Mouse (Mus musculus) left cerebral cortex, adult 8-10 months (tissue): ENCODE results near the gene Npl. TPM values are rescaled to one million over a fixed set of nuclear protein-coding genes. Genes with fewer than 3 reads are reported as not detected.
"Not testable (repeated sequence)": the region's sequence is repeated elsewhere in the genome, so short reads cannot be mapped to it uniquely, and the experiment has no call there.

Experiments used
- DNase-seq, 2 experiments: peaks; one replicate each; pipeline ENCODE4 v3.0.0; 2022; ENCODE audit warnings: low spot score in 2 of 2
- total RNA-seq, 4 experiments: library from RNA; stranded (reverse); gene quantifications; 2 replicates each; pipeline ENCODE4 v1.2.4; 2022

Gene Npl
- total RNA-seq, 4 experiments from 2014 or later, result 5.1 to 7.2 (median 6.2) TPM

- DNase-seq, result no peak
Measured at GRCm38 (mm10) chr1:153489132-153489531, 60.7 kb downstream of the Npl start.

DNA sequence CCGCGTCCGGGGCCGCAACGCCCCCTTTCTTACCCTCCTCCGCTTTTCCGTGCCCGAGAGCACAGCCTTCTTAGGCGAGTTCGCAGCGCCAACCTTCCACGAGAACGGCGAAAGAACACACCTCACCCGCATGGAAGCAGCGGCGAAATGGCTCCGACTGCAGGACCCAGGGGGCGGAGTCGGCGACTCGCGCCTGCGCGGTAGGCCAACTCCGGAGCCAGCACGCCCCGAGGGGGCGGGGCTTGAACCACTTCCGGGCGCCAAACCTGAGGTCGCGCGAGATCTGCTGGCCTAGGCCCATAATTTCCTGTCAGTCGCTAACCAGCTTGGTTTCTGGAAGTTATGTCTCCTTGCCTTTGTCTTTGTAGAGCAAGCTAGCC, 62.4 kb downstream of the Npl start, which contains the start of gene Dhx9:
Dhx9 (minus strand) TSS at position 161 of the 380 bp plus-strand sequence.
- peak; percentile 91 to 97 for DNase-seq

DNA sequence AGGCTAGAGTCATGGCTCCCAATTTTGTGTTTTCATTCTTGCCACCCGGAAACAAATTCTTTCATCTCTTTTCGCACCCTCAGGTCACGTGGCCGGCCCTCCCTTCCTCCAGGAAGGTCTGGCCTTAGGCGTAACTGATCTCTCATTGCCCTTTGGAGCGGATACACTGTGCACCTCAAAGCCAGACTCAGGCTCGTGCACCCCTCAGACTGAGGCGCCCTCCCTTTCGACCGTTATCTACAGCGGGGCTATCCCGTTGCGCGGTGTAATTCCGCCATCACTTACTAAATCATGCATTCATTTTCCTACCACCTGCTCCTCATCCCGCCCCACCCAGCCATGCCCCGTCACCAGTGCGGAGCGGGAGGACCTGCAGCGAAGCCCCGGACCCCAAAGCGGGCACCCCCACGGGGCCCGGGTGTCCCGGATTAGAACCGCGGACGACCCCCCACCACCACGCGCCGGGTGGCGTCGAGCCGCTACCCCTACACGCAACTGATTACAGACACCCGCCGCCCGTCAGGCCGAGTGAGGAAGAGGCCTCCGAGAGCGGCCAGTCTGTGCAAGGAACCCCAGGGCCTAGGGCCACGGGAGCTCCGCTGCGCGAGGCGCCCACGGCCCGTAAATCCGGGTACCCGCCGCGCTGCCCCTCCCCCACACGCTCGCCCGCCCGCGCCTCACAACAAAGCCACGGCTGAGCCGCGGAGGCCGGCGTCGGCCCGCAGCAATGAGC, 62.9 kb downstream of the Npl start:
- peak; percentile 26 to 32 for DNase-seq

- DNase-seq, result not testable (repeated sequence)
Measured at GRCm38 (mm10) chr1:153486120-153486519, 63.7 kb downstream of the Npl start.

DNA sequence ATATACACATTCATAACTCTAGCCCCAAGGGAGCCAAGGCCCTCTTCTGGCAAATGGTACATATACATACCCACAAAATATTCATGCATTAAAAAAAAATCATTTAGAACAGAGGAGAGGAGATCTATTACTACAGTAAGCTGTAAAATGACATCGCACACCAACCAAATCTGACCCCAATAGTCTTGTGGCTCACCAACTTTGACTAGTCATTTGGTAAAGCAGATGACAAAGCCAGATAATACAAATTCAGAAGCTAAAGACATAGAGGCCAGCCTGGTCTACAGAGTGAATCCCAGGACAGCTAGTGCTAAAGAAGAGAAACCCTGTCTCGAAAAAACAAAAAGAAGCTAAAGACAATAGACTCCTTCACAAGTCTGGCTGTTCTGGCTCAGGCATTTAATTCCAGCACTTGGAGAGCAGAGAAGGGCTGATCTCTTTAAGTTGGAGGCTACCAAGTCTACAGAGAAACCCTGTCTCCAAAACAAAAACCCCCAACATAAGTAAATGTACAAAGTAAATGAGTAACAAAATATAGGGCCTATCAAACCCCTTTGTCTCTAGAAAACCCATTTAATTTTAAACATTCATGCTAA, 64.5 kb downstream of the Npl start:
- DNase-seq, result no peak

- no peak for DNase-seq
Measured at GRCm38 (mm10) chr1:153481025-153481412, 68.8 kb downstream of the Npl start.

DNA sequence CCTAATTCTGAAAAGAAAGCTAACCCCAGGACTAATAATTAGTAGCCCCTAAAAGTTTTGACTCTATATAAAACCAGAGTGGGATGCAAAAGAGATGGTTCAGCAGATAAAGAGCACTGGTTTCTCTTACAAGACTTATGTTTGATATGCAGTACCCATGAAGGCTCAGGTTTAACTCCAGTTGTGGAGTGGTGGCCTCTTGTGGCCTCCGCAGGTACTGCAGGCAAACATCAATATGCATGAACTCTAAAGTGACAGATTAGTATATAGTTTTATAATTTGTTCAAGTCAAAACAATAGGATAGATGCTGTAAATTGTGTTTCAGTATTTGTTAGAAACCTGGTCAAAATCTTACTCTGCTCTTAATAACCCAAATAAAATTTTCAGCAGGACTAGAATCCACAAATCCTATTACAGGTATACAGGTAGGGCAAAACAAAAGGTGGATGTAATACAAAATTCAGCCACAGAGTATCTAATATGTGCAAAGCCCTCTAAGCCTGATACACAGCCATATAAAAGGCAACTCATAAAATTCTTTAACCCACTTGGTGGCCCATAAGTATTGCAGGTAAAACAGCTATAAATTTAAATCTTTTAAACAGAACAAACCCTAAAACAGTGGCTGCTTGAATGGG, 69.3 kb downstream of the Npl start:
- DNase-seq, result peak in 1 of 2 experiments; percentile 70

- DNase-seq, result no peak
Measured at GRCm38 (mm10) chr1:153479296-153479695, 70.5 kb downstream of the Npl start.

DNA sequence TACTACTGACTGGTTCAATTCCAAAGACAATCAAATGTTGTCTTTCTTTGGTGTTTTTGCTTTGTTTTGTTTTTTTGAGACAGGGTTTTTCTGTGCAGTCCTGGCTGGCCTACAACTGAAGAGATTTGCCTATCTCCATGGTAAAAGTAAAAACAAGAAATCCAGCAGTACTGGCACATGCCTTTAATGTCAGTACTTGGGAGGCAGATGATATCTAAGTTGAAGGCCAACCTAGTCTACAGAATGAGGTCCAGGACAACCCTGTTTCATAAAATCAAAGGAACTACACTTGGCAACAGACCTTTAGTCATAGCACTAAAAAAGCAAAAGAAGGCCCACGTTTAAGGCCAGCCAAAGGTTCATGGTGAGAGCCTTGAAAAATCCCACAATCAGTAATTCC, 88.0 kb downstream of the Npl start:
- DNase-seq, result no peak

DNA sequence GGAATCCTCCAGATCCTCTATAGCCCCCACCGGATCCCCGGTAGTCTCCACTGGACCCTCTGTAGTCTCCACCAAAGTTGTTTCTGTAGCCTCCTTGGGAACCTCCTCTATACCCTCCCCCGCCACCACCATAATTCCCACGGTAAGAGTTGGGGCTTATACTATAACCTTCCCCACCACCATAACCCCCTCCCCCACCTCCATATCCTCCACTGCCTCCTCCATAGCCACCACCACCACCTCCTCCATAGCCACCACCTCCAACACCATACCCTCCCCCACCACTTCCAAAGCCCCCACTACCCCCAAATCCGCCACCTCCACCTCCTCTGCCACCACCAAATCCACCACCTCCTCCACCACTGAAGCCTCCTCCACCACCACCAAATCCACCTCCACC, 93.7 kb downstream of the Npl start:
- DNase-seq, result no peak

DNA sequence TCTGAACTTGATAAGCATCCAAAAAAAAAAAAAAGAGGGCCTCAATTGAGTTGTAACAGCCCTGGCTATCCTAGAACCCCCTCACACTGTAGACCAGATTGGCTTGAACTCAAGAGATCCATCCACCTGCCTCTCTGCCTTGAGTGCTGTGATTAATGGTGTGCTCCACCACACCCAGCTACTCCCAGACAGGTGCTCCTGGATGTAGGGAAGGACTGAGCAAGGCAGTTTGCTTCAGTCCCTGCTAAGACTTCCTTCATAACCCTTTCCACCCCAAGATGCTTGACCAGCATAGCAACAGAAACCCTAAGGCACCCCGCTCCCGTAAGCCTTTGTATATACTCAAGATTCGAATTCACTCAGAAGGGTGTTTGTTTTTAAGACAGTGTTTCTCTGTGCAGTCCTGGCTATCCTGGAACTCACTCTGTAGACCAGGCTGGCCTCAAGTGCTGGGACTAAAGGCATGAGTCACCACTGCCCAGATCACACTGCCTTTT, 96.7 kb downstream of the Npl start:
- DNase-seq, result no peak

Other genes with a start within 250 kb of the Npl start
- 10 to 100 TPM; 23.8 to 28.5 (median 27.2) TPM for gene Lamc1, start 217.3 kb downstream of the Npl start, total RNA-seq
- 1 to 10 TPM; 3.4 to 3.9 (median 3.8) TPM for gene Shcbp1l, start 124.9 kb downstream of the Npl start, total RNA-seq
- gene Dhx9, start 62.4 kb downstream of the Npl start, total RNA-seq, result 100 to 1,000 TPM in 1 of 4 experiments, 10 to 100 TPM in 3; 90.2 to 100 (median 92.8) TPM
- gene Rgs8, start 103.0 kb upstream of the Npl start, total RNA-seq, result 10 to 100 TPM; 67.8 to 86.0 (median 75.7) TPM
- gene Rgs16, start 190.3 kb upstream of the Npl start, total RNA-seq, result 10 to 100 TPM; 10.1 to 13.2 (median 11.4) TPM
- 10 to 100 TPM in 3 of 4 experiments, 1 to 10 TPM in 1; 10.0 to 12.9 (median 10.9) TPM for gene Rnasel, start 199.4 kb upstream of the Npl start, total RNA-seq